Mouse (Mus musculus) CD8-positive naive resting alpha-beta T cell, adult 2 months (primary cell): ENCODE measurements around the gene Fgf14.
"Not testable (repeated sequence)": the region's sequence is repeated elsewhere in the genome, so short reads cannot be mapped to it uniquely, and the experiment has no call there.

Source experiments
- DNase-seq, 2 experiments: peaks; one replicate each; pipeline ENCODE4 v3.0.0; 2022; ENCODE audit warnings: low read depth in 2 of 2, low spot score in 2 of 2

Fgf14 gene

DNA sequence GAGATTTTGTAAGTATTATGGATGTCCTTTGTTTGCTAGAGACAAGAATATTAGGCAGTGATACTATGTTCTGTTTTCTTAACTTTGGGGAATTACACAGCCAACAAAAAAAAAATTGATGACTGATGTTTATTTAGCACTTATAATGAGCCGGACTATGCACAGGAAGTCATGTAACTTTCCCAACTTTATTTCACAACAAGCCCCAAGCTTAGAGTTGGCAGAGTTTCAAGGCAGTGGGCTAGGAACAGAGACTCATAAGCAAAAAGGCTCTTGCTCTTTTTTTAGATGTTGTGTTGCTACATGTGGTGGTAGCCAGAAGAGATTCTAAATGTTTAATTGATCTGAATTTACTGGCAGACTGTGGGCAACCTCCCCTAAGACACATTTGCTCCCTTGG lies 191.7 kb downstream of the Fgf14 start:
- DNase-seq: no peak

DNA sequence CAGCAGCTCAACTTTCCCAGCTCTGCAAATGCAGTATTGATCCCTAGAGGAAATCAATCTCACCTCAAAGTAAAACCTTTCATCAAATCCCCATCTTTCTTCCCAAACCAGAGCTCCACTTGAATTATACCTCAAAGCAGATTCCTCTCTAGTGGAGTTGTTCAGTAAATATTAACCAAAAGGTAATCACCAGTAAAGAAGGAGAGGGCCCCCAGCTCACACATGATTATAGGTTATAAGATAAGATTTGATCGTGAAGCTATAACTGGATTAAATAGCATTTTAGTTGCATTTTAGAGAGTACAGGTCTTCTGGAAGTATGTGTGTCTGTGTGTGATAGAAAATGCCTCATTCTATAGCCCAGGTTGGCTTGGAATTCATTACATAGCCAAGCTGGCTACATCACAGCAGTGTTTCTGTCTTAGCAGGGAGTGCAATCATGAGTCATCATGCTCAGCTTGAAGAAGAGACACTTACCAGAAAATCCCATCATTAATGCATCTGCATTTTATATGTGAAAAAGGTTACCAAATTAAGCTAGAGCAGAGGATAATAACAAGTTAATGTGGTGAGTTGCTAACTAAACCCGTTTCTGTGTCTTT lies 202.8 kb downstream of the Fgf14 start:
- no peak for DNase-seq

DNA sequence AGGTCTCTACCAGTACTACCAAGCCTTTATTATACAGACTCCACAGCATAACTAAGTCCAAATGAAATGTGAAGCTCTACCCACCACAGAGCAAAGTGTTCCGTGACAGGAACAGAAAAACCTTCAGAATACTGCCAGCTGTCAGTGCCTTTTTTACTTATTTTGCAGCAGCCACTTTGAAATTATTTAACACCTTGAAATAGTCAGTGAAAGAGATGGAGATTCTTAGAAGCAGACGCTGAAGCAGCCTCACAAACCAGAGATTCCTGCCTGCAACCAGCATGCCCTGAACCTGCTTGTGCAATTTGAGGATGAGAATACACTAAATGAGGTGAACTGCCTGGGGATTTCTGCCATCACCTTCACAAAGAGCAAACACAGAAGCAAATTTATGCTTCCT lies 206.0 kb downstream of the Fgf14 start:
- DNase-seq: no peak

DNA sequence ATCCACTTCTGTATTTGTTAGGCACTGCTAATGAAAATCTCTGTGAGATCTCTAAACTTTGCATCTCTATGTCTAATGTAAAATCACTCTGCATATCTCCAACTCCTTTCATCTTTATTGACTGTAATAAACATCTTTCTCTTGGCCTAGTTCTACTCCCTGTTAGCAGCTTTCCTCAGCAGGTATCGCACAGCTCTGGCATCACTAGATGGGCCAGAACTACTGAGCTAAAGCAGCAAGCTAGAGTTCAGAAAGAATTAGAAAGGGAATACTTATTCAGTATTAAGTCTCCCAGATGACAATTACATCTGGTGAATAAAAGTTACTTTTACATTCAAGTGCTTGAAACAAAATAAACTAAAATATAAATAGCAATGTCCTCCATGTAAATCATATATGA lies 221.8 kb downstream of the Fgf14 start:
- DNase-seq: no peak

DNA sequence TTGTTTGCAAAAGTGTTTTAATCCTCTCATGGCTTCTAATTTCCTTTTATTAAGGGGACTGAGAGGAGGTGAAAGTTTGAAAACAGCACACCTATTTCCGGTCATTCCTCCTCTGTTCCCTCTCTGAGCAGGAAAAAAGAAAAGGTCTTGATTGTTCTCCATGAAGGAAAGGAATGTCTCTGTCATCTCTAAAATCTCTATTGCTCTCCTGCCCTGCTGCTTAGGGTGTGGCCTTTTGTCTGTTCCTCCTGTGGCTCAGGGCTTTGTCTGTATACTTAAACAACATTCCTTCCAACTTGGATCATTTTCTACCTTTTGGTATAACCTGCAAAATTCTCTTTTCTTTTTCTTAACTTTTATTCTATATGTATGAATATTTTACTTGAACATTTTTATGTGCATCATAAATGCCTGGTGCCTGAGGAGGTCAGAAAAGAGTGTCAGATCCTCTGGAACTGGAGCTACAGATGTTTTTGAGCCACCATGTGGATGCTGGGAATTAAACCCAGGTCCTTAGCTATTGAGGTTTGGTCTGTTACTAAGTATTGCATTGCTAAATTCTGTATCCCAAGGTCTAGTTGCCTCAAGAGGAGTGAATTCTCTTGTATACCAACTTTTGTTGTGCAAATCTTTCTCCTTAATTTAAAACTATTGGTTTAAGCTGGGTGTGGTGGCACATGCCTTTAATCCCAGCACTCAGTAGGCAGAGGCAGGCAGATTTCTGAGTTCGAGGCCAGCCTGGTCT lies 230.7 kb downstream of the Fgf14 start:
- no peak for DNase-seq

DNA sequence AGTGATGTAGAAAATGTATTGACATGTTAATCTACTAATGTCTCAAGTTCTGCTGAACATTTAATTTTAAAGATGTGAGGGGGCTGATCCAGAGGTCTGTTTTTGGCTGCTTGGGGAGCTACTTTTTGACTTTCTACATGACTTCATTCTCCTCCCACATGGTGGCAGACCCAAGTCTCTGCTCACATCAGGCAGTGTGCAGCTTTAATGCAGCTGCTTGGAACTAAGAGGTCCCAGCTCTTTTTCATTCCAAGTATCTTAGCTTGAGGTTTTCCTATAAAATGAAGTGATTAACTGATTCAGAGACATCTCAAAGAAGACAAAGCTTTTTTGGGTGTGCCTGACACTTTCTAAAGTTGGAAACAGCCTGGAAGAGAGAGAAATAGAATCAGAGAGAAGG lies 232.1 kb downstream of the Fgf14 start:
- DNase-seq: no peak

DNA sequence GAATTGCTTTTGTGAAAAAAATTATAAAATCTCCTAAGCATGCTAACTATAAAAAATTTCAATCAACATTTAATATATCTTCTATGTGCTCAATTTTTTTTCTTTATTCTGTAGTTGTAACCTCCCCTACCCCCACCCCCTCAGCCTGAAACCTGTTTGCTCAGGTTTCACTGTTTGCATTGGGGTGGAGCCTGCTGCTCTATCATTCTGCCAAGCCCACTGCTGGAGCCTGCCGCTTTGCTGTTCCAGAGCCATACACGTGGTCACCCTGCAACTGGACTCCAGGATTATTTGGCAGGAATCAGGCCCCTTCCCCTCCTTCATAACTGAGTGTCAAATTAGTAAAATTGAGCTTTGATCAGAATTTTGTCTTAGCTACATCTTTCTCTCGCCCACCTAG lies 237.6 kb downstream of the Fgf14 start:
- not testable (repeated sequence) for DNase-seq

DNA sequence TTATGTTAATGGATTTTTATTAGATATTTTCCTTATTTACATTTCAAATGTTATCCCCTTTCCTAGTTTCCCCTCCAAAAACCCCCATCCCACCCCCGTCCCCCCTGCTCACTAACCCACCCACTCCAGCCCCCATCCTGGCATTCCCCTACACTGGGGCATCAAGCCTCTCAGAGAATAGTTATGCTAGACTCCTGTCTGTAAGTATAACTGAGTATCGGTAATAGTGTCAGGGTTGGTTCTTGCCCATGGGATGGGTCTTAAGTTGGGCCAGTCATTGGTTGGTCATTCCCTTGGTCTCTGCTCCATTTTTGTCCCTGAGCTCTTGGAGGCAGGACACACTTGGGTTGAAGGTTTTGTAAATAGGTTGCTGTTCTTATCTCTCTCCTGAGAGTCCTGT lies 265.0 kb downstream of the Fgf14 start:
- DNase-seq: no peak

DNA sequence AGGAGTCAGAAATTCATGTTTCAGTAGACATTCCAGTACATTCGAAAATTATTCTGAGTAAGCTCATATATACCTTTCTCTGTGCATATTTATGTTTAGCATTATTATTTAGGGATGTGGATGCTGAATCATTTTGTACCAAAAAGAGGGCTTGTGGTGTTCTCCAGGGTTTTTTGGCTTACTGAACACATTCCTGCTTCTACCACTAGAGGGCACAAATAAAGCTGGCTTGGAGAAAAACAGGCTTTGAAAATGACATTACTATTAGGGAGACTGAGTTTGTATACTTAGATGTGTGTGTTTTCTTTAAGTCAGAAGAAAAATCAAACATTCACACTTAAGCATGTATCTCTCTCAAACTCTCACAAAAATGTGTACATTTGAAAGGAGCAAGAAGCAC lies 266.0 kb downstream of the Fgf14 start:
- DNase-seq: no peak

DNA sequence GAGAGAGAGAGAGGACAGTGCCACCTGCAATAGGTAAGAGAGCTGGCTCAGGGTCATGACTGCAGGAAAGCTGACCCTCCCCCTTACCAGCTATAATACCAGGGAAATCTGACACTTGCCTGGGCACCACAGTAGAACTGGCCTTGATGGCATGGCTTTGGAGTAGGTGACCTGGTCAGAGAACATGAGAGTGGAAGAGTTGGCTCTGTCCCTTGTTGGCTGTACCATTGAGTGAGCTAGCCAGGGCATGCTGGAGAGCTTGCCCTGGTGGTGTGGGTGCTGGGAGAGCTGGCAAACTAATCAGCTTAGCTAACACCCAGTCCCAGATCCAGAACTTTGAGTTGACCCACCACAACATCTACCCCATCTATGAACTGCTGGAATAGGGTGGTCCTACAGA lies 348.5 kb downstream of the Fgf14 start:
- DNase-seq: no peak

DNA sequence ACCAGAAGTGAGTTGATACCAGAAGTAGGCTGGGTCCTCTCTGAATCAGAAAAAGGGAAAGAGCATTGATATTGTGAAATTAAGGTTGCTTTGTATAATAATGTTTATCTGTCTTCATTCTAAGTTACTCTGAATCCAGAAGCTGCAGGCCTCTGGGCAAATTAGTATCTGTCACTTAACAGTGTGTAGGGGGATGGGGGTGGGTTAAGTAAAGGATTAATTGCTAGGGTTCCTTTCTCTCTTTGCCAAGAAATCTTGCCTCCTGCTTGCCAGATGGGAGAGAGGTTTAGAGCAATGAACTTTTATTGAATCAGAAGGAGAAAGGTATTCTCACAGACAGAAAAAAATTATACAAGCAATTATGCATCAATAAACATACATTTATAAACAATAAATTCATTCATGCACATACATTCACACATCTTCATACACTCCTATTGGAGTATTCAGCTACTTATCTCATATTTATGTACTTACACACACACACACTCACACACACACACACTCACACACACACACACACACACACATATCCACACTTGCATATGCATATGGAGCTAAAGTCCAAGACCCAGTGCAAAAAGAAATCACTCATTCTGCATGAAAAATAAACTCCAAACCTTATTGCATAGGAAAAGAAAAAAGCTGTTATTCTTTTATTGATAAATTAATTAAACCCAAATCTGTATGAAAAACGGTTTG lies 357.8 kb downstream of the Fgf14 start:
- DNase-seq: no peak

DNA sequence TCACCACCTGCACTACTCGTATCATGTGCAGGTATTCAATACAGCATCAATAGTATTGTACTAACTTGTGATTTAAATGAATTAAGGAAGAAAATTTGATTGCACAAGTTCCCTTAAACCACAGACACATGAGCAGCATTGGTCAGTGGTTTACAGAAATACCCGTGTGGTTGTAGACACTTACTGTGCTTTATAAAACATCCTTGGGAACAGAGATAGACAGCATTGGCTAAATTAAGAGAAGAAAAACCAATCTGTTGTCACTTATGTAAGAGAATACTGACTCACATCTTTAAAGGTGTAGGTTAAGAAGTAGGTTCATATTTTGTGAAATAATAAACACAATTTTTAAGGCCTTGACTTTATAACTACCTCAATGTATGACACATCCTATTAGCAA lies 361.4 kb downstream of the Fgf14 start:
- DNase-seq: no peak

DNA sequence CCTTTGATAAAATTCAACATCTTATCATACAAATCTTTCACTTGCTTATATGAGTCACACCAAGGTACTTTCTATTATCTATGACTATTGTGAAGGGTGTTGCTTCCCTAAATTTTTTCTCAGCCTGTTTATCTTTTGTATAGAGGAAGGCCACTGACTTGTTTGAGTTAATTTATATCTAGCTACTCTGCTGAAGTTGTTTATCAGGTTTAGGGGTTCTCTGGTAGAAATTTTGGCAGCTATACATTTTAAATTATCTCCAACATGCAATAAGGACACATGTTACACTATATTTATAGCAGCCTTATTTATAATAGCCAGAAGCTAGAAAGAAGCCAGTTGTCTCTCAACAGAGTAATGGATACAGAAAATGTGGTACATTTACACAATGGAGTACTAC lies 389.9 kb downstream of the Fgf14 start:
- DNase-seq: no peak

DNA sequence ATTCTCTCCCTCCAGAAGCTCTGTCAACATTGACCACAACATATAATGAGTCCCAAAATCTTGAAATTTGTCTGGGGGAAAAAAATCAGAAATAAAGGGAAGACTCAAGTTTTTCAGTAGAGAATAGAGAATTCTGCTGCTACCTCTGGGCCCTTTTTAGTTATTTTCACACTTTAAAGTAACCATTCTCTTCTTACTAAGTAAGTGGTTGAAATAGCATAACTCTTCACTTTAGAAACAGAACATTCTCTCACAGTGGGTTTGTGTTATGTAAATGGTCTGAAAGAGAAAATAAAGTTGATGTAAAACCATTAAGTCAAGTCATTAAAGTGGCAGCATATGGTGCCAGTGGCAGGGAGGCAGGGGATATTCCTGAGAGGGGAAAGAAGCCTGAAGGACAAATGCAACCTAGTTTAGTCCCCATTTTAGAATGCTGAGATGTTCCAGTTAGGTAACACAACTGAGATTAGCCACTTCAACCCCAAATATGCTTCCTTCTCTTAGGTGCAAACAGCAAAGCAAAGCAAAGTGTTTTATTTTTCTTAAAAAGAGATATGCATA lies 398.5 kb downstream of the Fgf14 start:
- no peak for DNase-seq

DNA sequence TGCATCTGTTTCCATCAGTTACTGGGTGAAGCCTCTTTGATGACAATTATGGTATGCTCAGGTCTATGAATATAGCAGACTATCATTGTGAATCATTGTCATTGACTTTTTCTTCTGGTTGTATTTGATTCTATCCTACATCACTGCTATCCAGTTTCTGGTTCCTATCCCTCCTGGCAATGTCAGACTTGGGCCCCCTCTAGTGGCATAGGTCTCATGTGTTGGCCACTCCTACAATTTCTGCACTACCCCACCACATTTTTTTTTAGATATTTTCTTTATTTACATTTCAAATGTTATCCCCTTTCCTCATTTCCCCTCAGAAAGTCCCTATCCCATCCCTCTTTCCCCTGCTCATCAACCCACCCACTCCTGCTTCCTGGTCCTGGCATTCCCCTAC lies 409.9 kb downstream of the Fgf14 start:
- no peak for DNase-seq

DNA sequence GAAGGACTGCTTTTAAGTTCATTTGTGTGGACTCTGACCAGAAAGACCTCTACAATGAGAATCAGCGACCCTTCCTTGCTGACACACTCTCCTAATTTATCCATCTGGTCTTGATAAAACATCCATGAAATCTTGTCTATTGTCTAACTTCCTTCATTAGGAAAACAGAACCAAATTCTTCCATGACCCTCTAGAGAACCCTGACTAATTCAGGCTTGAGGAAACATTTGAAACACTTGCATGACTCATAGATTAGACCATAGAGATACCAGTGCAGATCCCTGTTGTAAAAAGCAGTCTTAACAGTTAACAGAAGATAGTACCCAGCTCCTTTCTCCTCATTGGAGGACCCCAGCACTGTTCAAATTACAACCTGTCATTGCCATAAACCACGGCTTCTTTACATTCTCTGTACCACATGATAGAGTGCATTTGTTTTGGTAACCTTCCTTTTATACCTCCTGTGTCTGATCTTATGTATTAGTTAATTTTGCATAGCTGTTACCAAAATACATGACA lies 412.3 kb downstream of the Fgf14 start:
- no peak for DNase-seq

DNA sequence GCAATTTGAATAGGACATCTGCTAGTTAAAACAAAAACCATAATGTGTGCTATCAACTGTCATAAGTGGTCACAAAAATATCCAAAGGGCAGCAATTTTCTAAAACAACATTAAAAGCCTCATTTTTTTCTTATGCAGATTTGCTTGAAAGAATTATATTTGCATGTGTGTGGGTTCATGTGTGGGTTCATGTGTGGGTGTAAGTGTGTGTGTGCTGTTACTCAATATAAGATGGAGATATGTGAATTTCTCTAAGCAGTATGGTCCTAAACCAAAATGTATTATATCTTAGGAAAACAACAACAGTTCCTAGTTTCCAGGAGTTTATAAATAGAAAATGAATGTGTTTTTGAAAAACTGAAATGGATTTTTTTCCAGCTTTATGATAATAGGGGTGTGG lies 413.7 kb downstream of the Fgf14 start:
- DNase-seq: no peak

DNA sequence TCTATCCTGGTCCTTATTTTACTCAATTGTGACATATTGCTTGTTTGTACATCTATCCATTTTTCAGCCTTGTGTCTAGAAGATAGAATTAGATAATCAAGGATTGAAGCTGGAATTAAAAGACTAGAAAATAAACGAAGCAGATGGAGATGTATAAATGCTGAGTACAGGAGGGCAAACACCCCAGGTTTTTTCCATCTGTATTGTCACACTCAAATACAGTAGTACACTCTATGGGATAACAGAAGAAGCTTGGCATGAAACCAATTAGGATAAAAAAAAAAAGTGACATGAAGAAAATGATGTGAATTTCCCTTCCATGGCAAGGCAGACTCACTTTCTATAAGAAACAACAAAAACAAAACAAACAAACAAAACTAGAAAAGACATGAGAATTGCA lies 429.4 kb downstream of the Fgf14 start:
- DNase-seq: no peak

DNA sequence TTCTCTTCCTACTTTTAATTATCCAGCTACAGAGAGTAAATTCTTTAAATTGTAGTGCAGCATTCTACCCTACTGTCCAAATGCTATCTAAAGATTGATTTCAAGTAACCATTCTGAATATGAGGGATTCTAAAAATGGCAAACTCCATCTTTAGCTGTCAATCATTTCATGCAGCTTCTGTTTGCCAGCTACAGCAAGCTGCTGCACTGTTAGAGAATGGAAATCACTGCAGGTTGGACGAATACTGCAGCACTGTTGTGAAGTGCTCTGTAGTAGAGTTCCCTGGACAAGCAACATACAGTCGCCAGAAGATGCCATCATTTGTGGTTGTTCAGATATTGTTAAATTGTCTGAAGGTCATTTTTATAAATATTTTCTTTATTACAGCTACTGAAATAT lies 453.5 kb downstream of the Fgf14 start:
- DNase-seq: no peak

DNA sequence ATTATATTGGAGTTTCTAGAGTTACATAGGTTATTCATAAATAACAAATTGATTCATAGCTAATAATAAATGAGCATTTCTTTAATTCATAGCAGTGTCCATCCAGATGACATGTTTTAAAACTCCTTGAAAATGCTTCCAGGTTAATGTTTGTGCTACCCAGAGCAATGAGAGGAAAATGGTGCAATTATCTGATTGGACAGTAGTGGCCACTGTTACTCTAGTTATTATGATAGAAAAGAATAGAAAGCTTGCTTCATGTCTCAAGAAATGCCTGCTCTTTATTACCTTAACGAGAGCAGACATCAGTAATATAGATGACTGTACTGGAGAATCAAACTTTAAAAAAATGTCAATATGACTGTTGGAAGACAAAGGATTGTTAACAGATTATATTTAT lies 454.5 kb downstream of the Fgf14 start:
- no peak for DNase-seq

DNA sequence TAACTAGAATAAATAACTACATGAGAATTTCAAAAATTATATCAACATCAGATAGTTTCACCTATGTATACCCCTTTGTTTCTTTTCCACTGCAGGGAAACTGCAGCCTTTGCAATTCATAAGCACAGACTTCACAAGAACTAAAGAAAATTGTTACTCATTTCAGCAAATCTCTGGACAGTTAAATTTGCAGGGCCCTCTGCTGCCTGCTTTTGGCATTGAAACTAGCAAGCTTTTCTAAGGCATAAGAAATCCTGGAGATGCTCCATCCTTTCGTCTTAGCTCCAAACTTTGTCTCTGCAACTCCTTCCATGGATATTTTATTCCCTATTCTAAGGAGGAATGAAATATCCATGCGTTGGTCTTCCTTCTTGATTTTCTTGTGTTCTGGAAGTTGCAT lies 455.9 kb downstream of the Fgf14 start:
- DNase-seq: no peak

DNA sequence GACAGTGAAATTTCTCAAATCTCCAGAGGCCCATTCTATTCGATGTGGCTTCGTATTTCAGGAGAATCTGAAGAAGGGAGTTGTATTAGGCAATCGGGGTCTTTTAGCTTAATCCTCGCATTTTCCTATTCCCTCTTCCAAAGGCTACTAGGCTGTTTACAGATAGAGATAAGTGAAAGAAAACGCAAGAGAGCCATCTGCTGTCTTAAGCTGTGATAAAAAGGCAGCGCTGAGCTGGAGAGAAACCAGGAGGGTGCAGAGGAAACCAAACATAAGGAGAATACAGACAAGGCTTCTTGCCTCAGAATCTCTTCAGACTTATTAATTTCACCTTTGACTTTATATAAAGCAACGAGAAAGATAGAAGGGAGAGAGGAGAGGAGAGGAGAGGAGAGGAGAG lies 481.1 kb downstream of the Fgf14 start:
- no peak for DNase-seq
